Mouse (Mus musculus) cerebellum, postnatal 36 days (tissue): Measurements from ENCODE around the gene Lrrc49.

ENCODE experiments used
- DNase-seq, 2 experiments: peaks; one replicate each; pipeline ENCODE4 v3.0.0; 2021 to 2022; ENCODE audit warnings: mixed read lengths in 2 of 2

Lrrc49 gene

GRCm38 (mm10) chr9:60674780-60675179 is 13.2 kb downstream of the Lrrc49 start:
- no peak for DNase-seq

GRCm38 (mm10) chr9:60672568-60672967 is 15.4 kb downstream of the Lrrc49 start:
- DNase-seq, result no peak

- DNase-seq, result peak; percentile 46 to 68
Observed at GRCm38 (mm10) chr9:60668886-60669285, 19.1 kb downstream of the Lrrc49 start.

- DNase-seq, result no peak
Observed at GRCm38 (mm10) chr9:60665535-60665934, 22.4 kb downstream of the Lrrc49 start.

GRCm38 (mm10) chr9:60664866-60665265 is 23.1 kb downstream of the Lrrc49 start:
- no peak for DNase-seq

GRCm38 (mm10) chr9:60664385-60664784 is 23.6 kb downstream of the Lrrc49 start:
- peak; percentile 91 to 92 for DNase-seq

GRCm38 (mm10) chr9:60662936-60663335 is 25.0 kb downstream of the Lrrc49 start:
- DNase-seq, result peak in 1 of 2 experiments; percentile 37

GRCm38 (mm10) chr9:60653582-60653981 is 34.4 kb downstream of the Lrrc49 start:
- DNase-seq, result no peak

- DNase-seq, result no peak
Observed at GRCm38 (mm10) chr9:60653137-60653536, 34.8 kb downstream of the Lrrc49 start.

GRCm38 (mm10) chr9:60650277-60650676 is 37.7 kb downstream of the Lrrc49 start:
- no peak for DNase-seq

- DNase-seq, result peak; percentile 75 to 81
Observed at GRCm38 (mm10) chr9:60648981-60649975, 38.7 kb downstream of the Lrrc49 start.

GRCm38 (mm10) chr9:60633601-60634000 is 54.4 kb downstream of the Lrrc49 start:
- DNase-seq, result no peak

- peak; percentile 40 to 75 for DNase-seq
Observed at GRCm38 (mm10) chr9:60626311-60626791, 61.6 kb downstream of the Lrrc49 start.

- peak in 1 of 2 experiments; percentile 68 for DNase-seq
Observed at GRCm38 (mm10) chr9:60625895-60626294, 62.1 kb downstream of the Lrrc49 start.

GRCm38 (mm10) chr9:60616946-60617345 is 71.0 kb downstream of the Lrrc49 start:
- DNase-seq, result no peak

GRCm38 (mm10) chr9:60616359-60616758 is 71.6 kb downstream of the Lrrc49 start:
- no peak for DNase-seq

- no peak for DNase-seq
Observed at GRCm38 (mm10) chr9:60612260-60612659, 75.7 kb downstream of the Lrrc49 start.

- DNase-seq, result no peak
Observed at GRCm38 (mm10) chr9:60610194-60610593, 77.8 kb downstream of the Lrrc49 start.

- DNase-seq, result no peak
Observed at GRCm38 (mm10) chr9:60608857-60609256, 79.1 kb downstream of the Lrrc49 start.

- peak in 1 of 2 experiments; percentile 48 for DNase-seq
Observed at GRCm38 (mm10) chr9:60608086-60608485, 79.9 kb downstream of the Lrrc49 start.

GRCm38 (mm10) chr9:60604971-60605370 is 83.0 kb downstream of the Lrrc49 start:
- DNase-seq, result peak in 1 of 2 experiments; percentile 46

- no peak for DNase-seq
Observed at GRCm38 (mm10) chr9:60601936-60602335, 86.0 kb downstream of the Lrrc49 start.

GRCm38 (mm10) chr9:60600273-60600672 is 87.7 kb downstream of the Lrrc49 start:
- no peak for DNase-seq

GRCm38 (mm10) chr9:60599489-60599888 is 88.5 kb downstream of the Lrrc49 start:
- peak; percentile 47 to 57 for DNase-seq
